Mouse (Mus musculus): ENCODE data around the gene Samd4.

GRCm38 (mm10) chr14:47000786-47001761 is 118.4 kb downstream of the Samd4 start:
- TF ChIP-seq POLR2A (IDR thresholded peaks at IDR 0.05; ENCODE audit: borderline replicate concordance, low read depth, low read length): no peak
- TF ChIP-seq CTCF (IDR thresholded peaks at IDR 0.05; ENCODE audit: low read depth, low read length): no peak

Measured in bone marrow macrophage, adult 2 months (primary cell).